Mouse (Mus musculus) C2C12 (cell line): ENCODE results near the gene Ell2. TPM values are rescaled to one million over a fixed set of nuclear protein-coding genes. Genes with fewer than 3 reads are reported as not detected.

Experiments used
- H3K27me3 ChIP-seq: one replicate; pipeline ENCODE4 v1.6.1; 2011; ENCODE audit not compliant: control insufficient read depth, insufficient read depth, insufficient read length
- H3K36me3 ChIP-seq: one replicate; pipeline ENCODE4 v1.6.1; 2011; ENCODE audit not compliant: control insufficient read depth, insufficient read depth
- H3K4me3 ChIP-seq: one replicate; pipeline ENCODE4 v1.5.1; 2011; ENCODE audit warnings: mild to moderate bottlenecking, control low read depth; ENCODE audit not compliant: poor library complexity, insufficient read depth, severe bottlenecking
- H3K79me2 ChIP-seq: one replicate; pipeline ENCODE4 v1.6.1; 2011; ENCODE audit not compliant: control insufficient read depth, insufficient read depth
- H3K79me3 ChIP-seq: one replicate; pipeline ENCODE4 v1.6.1; 2011; ENCODE audit warnings: low read depth, control low read depth
- H3ac ChIP-seq: one replicate; pipeline ENCODE3; 2011; ENCODE audit warnings: low read depth; ENCODE audit not compliant: control insufficient read depth, insufficient read length
- CEBPB ChIP-seq: IDR thresholded peaks from one replicate; pipeline ENCODE4 v1.6.1; 2011; ENCODE audit warnings: low read depth, mild to moderate bottlenecking, control low read depth, moderate library complexity
- CTCF ChIP-seq: IDR thresholded peaks from one replicate; pipeline ENCODE4 v1.5.1; 2011; ENCODE audit not compliant: control insufficient read depth, insufficient read depth, insufficient read length
- FOSL1 ChIP-seq: IDR thresholded peaks from one replicate; pipeline ENCODE4 v1.8.0; 2011; ENCODE audit warnings: mild to moderate bottlenecking, low read length; ENCODE audit not compliant: poor library complexity, insufficient read depth, severe bottlenecking
- MAX ChIP-seq: IDR thresholded peaks from one replicate; pipeline ENCODE4 v1.6.1; 2011; ENCODE audit warnings: mild to moderate bottlenecking, control low read depth
- MYOD1 ChIP-seq: IDR thresholded peaks from one replicate; pipeline ENCODE4 v1.6.1; 2011; ENCODE audit warnings: low read depth; ENCODE audit not compliant: control insufficient read depth, insufficient read length
- MYOG ChIP-seq: IDR thresholded peaks from one replicate; pipeline ENCODE4 v1.6.1; 2011; ENCODE audit not compliant: control insufficient read depth, insufficient read length; ENCODE audit errors: extremely low read depth
- USF1 ChIP-seq: IDR thresholded peaks from one replicate; pipeline ENCODE4 v1.6.1; 2011; ENCODE audit warnings: low read depth, mild to moderate bottlenecking, control low read depth, moderate library complexity
- polyA plus RNA-seq: library from polyadenylated mRNA; unstranded; fragments of >200 nt; fragmentation: generic; extraction: Trizol; gene quantifications from one replicate; pipeline ENCODE4 v1.2.1, GENCODE M21; 2012; ENCODE audit warnings: missing spikeins

Gene Ell2
- polyA plus RNA-seq, 1 experiment, result 4.2 TPM

GRCm38 (mm10) chr13:75766238-75766637 lies 59.7 kb downstream of the Ell2 start:
- no peaks in the 10 kb centered on the region for H3K79me3 ChIP-seq
- TF ChIP-seq USF1, result no peak
- TF ChIP-seq CTCF, result no peak
- TF ChIP-seq MAX, result no peak
- H3K4me3 ChIP-seq, result no peak overlapping the region
- H3K27me3 ChIP-seq, result no peaks in the 10 kb centered on the region
- no peaks in the 10 kb centered on the region for H3K79me2 ChIP-seq
- H3K36me3 ChIP-seq, result peaks cover 13% of the 10 kb centered on the region
- no peak overlapping the region for H3ac ChIP-seq

- no peak for TF ChIP-seq MAX
- TF ChIP-seq FOSL1, result no peak
- TF ChIP-seq MYOG, result no peak
- TF ChIP-seq CEBPB, result no peak
- no peak for TF ChIP-seq USF1
- TF ChIP-seq CTCF, result no peak
- TF ChIP-seq MYOD1, result no peak
Measured at GRCm38 (mm10) chr13:75766967-75767366, 60.4 kb downstream of the Ell2 start.

GRCm38 (mm10) chr13:75770744-75771143 lies 64.2 kb downstream of the Ell2 start:
- Histone ChIP-seq H3K4me3 (no peak overlapping the region), H3K36me3 (peaks cover 9% of the 10 kb centered on the region), H3ac (no peak overlapping the region), H3K27me3 (no peaks in the 10 kb centered on the region), H3K79me2 (no peaks in the 10 kb centered on the region), H3K79me3 (no peaks in the 10 kb centered on the region)
- no peak for TF ChIP-seq USF1
- no peak for TF ChIP-seq CEBPB
- no peak for TF ChIP-seq MYOG
- no peak for TF ChIP-seq MAX
- no peak for TF ChIP-seq FOSL1
- no peak for TF ChIP-seq MYOD1
- TF ChIP-seq CTCF, result no peak

More at GRCm38 (mm10) chr13:75766967-75767366, 60.4 kb downstream of the Ell2 start:
- Histone ChIP-seq H3ac (no peak overlapping the region), H3K36me3 (peaks cover 10% of the 10 kb centered on the region), H3K4me3 (no peak overlapping the region), H3K79me3 (no peaks in the 10 kb centered on the region), H3K79me2 (no peaks in the 10 kb centered on the region), H3K27me3 (no peaks in the 10 kb centered on the region)

- H3K79me3 ChIP-seq, result no peaks in the 10 kb centered on the region
- no peak overlapping the region for H3ac ChIP-seq
- no peak for TF ChIP-seq CTCF
- no peak for TF ChIP-seq USF1
- no peak for TF ChIP-seq CEBPB
- no peak for TF ChIP-seq FOSL1
- no peak for TF ChIP-seq MAX
- TF ChIP-seq MYOD1, result no peak
- no peak for TF ChIP-seq MYOG
- H3K27me3 ChIP-seq, result no peaks in the 10 kb centered on the region
- no peak overlapping the region for H3K4me3 ChIP-seq
- H3K79me2 ChIP-seq, result no peaks in the 10 kb centered on the region
- peaks cover 9% of the 10 kb centered on the region for H3K36me3 ChIP-seq
Measured at GRCm38 (mm10) chr13:75771404-75771803, 64.8 kb downstream of the Ell2 start.

GRCm38 (mm10) chr13:75771984-75772730 lies 65.6 kb downstream of the Ell2 start:
- H3K4me3 ChIP-seq, result no peak overlapping the region
- TF ChIP-seq CTCF (no peak), MYOG (no peak), FOSL1 (no peak)
- no peaks in the 10 kb centered on the region for H3K27me3 ChIP-seq
- H3K79me2 ChIP-seq, result no peaks in the 10 kb centered on the region
- H3K79me3 ChIP-seq, result no peaks in the 10 kb centered on the region
- peaks cover 9% of the 10 kb centered on the region for H3K36me3 ChIP-seq
- no peak overlapping the region for H3ac ChIP-seq

- H3ac ChIP-seq, result no peak overlapping the region
- H3K79me2 ChIP-seq, result no peaks in the 10 kb centered on the region
- no peak overlapping the region for H3K4me3 ChIP-seq
- no peaks in the 10 kb centered on the region for H3K27me3 ChIP-seq
- H3K79me3 ChIP-seq, result no peaks in the 10 kb centered on the region
- TF ChIP-seq CEBPB, result no peak
- no peak for TF ChIP-seq MYOD1
- TF ChIP-seq USF1, result no peak
- no peak for TF ChIP-seq MYOG
- TF ChIP-seq MAX, result no peak
- no peak for TF ChIP-seq CTCF
- TF ChIP-seq FOSL1, result no peak
- peaks cover 9% of the 10 kb centered on the region for H3K36me3 ChIP-seq
Measured at GRCm38 (mm10) chr13:75775961-75776360, 69.4 kb downstream of the Ell2 start.
